Mouse (Mus musculus) right cerebral cortex, adult 18-20 months (tissue): ENCODE measurements at regions not wholly inside any gene's neighbourhood (a gene's known extent, or its start where the extent isn't known, plus 50 kb on each side); places are given as distances from the start of the nearest gene placed in this dataset.

ENCODE experiments used
- DNase-seq: peaks from one replicate; pipeline ENCODE4 v3.0.0; 2022; ENCODE audit warnings: mixed read lengths

DNA sequence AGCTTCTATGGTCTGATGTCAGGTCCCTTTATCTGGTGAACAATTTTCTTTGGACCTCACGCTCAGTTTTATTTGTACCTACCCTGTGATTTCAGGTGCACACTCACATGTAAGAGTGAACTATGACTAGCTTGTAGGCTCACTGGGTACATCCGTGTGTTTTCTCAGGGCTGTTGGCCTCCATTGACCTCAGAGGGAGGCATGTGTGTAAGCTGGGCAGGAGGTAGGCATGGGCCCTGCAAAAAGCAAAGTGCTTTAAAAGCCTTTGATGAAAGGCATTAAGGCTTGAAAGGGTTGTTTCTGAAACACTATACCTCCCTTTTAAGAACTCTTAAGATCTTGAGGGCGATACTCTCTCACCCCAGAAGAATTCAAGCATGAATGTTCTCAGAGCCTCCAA is 112.9 kb upstream of the Gdnf start:
- DNase-seq: no peak

- DNase-seq: no peak
Measured at GRCm38 (mm10) chr15:7708836-7709235, 101.8 kb upstream of the Gdnf start.

DNA sequence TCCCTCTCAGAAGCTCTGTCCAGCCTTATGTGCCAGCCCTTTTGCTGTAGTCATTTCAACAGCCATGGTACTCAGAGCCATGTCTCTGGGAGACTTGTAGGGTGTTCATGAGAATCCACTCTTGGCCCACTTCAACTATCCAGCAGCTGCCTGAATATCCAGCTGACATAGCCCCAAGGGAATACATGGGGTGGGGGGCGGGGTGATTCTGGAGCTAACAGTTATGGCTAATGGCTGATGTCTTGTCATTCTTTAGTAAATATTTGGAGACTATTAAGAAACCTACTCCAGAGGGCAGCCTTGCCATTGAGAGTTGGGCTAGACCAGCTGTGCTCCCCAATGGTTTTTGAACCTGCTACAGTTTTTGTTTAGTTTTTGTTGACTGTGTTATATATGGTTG is 96.0 kb upstream of the Gdnf start:
- DNase-seq: no peak

DNA sequence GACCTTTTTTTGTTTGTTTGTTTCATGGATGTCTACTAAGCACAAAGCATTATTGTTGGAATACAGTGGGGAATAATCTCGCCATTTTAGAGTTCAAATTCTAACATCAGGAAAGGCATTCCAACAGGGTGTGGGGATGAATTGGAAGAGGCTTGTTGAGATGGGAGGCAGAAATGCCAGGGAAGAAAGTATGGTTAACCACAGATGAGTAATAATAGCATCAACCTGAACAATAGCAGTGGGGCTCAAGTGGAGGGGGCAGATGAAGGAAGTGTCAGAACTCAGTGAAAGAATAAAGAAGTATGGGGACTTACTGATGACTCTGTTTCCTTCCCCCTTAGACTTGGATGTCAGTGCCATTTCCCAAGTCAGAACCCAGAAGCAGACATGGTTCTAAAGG is 94.5 kb upstream of the Gdnf start:
- no peak for DNase-seq

GRCm38 (mm10) chr15:7723202-7723721 is 87.4 kb upstream of the Gdnf start:
- DNase-seq: no peak

DNA sequence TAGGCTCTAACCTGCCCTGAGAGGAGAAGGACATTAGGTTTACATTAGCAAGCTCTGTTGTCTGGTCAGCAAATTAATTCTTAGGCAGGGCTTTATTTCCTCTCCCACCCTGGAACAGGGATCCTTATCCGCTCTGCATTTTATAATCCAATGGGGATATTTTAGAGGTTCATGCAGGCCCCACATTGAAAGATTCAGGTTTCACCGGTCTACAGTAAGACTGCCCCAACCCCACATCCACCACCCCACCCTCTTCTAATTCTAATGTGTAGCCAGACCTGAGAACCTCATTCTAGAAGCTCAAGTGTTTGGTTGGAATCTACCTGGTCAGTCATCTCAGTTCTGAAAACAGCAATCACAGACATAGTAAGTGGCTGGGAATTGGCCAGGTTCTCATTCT is 86.9 kb upstream of the Gdnf start:
- no peak for DNase-seq

DNA sequence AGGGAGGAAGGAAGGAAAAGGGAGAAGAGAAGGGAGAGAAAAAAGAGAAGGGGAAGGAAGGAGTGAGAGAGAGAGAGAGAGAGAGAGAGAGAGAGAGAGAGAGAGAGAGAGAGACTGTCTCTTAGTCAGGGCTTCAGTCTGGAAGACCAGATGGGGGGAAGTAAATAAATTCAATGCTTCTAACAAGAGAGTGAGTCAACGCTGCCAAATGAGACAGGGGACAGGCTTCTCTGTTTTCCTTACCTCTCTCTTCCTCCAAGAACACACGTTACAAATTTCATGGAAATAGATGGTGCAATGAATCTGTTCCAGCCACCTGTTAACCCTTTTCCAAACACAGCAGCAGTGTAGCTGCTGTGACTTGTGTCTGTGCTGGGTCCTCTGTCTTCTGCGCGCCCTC is 85.1 kb upstream of the Gdnf start:
- no peak for DNase-seq

DNA sequence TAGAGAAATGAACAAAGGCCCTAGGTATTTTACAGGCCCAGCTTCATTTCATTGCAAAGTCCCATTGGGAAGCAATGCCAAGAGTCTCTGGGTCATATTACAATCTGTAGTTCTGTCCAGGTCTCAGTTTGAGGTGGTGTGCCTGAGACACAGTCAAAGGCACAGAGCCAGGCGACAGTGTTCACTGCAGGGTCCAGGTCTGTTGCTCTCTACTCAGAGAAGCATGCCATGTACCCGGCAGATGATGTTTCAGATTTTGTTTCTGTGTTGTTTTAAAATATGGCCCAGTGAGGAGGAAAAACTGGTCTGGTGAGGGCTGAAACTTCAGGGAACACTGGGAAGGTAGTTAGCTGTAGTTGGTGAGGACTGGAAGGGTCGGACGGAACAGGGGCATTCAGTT is 63.1 kb upstream of the Gdnf start:
- DNase-seq: no peak

DNA sequence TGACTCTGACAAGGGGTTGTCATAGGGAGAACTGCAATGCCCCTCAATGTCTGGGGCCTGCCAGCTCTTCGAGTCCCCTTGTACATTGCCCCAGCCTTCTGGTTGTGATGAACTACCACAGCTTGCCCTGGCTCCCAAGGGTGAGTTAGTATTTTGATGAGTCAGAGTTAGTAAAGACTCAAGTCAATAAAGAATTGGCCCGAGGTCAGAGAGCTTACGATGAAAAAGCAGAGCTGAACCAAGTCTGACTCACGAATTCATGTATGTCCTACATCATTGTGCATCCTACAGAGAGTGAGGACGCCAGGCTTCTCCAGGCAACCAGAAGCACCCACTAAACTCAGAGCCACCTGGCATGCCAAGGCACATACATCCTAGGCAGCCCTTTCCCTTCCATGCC is 60.2 kb upstream of the Gdnf start:
- DNase-seq: no peak
